Mouse (Mus musculus) gastrocnemius, adult 8-10 months (tissue): ENCODE measurements around the gene Dynll2. TPM values are rescaled to one million over a fixed set of nuclear protein-coding genes. Genes with fewer than 3 reads are reported as not detected.
"Not testable (repeated sequence)": the region's sequence is repeated elsewhere in the genome, so short reads cannot be mapped to it uniquely, and the experiment has no call there.

Experiments used
- DNase-seq, 2 experiments: peaks; one replicate each; pipeline ENCODE4 v3.0.0; 2022; ENCODE audit warnings: low spot score in 2 of 2
- total RNA-seq, 4 experiments: library from RNA; stranded (reverse); gene quantifications; 2 replicates each; pipeline ENCODE4 v1.2.4; 2022

Dynll2 gene
- total RNA-seq, 4 experiments from 2014 or later: 201 to 320 (median 253) TPM

DNA sequence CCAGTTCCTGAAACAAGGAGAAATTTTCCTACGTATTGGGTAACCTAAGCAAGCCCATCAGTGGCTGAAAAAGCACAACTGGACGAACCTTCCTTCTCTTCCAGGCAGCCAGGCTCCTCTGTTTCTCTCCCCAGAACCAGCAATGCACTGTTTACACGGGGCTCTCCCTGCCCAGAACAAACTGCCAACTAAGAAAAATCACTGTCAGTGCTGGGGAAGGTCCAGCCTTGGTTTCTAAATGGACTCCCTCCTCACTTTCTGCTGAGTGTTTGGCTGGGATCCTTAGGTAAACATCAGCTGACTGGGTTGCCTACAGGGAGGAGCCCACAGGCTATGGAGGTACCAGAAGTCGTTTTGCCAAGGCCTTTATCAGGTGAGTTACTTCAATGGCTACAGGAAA is 4.5 kb upstream of the Dynll2 start:
- no peak for DNase-seq

DNA sequence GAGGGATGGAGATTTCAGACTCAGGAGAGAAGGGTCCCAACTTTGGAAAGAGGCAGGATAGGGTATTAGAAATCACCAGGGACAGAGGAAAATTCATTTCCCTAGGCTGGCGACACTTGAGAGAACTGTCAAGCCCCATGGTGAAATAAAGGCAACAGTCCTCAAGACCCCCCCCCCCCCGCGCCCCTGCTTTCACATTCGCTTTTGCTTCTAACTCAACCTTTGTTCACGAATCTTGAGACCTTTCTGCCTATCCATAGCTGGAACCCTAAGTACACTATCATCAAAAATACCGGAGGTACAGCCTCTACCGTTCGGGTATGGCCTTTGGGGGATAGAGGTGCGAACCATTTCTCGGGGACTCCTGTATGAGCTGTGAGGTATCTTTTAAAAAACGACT is 528 bp upstream of the Dynll2 start:
- no peak for DNase-seq

DNA sequence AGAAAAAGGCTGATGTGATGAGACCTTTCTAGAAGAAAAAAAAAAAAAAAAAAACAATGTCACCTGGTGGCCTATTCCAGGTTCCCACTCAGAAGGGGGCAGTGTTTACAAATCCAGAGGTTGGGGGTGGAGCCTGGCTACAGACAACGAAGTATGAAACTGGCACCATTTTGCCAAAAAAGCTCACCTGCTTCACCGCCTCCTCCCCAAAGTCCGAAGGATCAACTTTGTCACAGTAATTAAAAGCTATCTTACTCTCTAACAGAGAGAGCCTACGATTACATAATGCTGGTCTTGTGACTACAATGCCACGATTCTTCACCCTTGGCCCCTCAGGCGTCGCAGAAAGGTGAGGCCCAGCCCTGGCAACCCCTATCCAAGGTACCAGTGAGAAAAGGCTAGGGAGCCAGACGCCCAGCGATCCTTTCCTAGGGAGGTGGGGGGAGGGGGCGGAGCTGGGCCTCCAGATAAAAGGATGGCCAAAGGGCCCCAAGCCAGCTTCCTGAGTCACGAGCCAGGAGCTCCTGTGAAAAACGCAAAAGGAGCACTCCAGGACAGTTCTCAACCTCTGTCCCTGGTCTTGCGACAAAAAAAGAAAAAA is 1.1 kb downstream of the Dynll2 start:
- peak in 1 of 2 experiments; percentile 52 for DNase-seq

GRCm38 (mm10) chr11:87985643-87986042 is 1.7 kb downstream of the Dynll2 start:
- no peak for DNase-seq

GRCm38 (mm10) chr11:87984571-87984970 is 2.8 kb downstream of the Dynll2 start:
- DNase-seq: no peak

DNA sequence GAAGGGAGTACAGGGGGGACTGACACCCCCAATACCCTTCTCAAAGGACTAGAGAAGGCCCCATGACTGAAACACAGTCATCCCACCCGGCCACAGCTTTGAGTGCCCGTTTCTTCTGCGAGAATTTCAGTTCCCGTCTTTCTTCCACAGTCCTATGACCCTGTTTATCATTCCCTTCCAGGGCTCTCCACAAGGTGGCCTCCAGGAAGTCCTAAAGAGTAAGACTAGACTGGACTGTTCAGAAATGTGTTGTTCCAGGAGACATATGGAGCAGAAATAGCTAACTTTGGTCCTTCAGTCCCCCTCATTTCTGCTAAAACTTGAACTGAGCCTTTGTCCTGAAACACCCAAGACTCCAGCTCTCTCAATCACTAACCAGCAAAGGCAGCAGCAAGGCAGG is 8.4 kb downstream of the Dynll2 start:
- no peak for DNase-seq

DNA sequence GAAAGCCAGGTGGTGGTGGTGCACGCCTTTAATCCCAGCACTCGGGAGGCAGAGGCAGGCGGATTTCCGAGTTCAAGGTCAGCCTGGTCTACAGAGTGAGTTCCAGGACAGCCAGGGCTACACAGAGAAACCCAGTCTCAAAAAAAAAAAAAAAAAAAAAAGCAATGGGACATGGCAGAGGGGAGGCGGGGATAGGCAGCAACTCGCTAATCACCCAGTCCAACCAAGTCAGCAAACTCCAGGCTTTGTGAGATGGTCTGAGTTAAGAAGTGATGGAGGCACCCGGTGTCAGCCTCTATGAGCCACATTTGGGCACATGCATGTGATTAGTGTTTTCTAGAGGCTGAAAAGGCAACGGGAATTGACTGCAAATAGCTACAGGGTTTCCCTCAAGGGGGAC is 10.3 kb downstream of the Dynll2 start:
- DNase-seq: not testable (repeated sequence)

DNA sequence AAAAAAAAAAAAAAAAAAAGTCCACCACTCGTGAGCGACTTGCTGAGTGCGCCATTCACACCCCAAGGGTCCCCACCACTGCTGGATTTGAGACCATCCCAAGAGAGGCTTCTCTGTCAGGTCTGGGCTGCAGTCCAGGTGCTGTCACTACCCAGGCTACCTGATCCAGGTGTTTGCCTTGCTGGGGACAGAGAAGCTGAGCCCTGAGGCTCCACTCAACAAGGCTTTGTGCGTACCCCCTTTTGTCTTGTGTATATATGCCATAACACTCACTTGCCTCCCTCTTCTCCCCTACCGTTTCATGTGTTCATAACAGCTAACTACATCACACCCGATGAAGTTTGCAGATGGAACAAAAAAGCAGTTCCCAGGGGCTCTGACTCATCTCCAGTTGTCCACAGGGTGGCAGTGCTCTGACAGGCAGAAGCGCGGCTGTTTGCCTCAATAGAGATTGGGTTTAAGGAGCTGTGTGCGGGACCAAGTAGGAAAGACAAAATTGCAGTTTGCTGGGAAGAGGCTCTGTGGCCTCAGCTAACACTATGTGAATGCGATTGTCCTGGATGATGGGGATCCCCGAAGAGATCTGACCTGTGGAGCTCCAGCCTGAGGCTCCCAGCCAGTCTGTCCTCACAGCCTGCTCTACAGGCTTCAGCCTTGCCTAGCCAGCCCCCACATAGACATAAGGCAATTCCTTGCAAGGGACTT is 12.7 kb downstream of the Dynll2 start:
- DNase-seq: peak in 1 of 2 experiments; percentile 38

GRCm38 (mm10) chr11:87973559-87974305 is 13.6 kb downstream of the Dynll2 start:
- DNase-seq: no peak

- no peak for DNase-seq
Measured at GRCm38 (mm10) chr11:87972829-87973228, 14.5 kb downstream of the Dynll2 start.

GRCm38 (mm10) chr11:87968356-87969122 is 18.8 kb downstream of the Dynll2 start:
- no peak for DNase-seq

DNA sequence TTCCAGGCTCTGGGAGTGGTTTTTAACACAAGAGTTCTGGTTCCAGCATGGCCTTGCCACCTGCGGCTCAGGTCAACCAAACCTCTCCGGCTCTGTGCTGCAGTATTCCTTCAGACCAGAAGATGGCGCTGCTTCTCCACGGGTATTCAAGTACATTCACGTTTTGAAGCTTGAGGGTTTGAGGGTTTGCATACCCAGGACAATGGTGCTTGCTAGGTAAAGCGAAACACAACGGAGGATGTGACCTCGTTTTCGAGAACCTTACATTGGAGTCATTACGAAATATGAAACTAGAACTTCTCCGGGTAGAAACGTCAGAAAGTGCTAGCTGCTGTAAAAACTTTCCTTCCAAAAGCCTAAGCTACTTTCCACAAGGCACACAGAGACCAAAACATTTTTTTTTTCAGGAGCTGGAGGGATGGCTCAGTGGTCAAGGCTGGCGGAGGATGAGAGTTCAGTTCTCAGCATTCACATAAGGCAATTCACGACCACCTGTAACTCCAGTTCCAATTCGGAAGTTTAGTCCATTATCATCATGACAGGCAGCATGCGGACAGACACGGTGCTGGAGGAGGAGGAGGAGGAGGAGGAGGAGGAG is 19.5 kb downstream of the Dynll2 start:
- peak; percentile 64 to 66 for DNase-seq

DNA sequence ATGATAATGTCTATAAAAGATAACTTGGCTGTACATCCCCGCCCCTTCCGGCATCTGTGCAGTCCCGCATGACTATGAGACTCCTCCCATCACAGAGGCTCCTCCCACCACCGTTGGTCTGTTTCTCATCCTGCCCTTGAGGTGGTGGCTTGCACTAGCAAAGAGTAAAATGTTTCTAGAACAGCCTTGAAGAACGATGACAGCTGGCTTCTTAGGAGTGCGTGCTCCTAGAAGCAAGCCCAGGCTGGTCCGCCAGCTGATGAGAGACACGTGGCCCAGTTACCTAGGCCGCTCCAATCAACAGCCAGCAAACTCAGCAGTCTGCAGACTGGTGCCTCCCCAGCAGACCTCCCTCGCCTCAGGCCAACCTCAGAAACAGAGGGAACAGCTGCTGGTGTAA is 21.1 kb downstream of the Dynll2 start:
- DNase-seq: peak in 1 of 2 experiments; percentile 30

GRCm38 (mm10) chr11:87965293-87965692 is 22.0 kb downstream of the Dynll2 start:
- no peak for DNase-seq

GRCm38 (mm10) chr11:87957066-87957465 is 30.3 kb downstream of the Dynll2 start:
- no peak for DNase-seq

DNA sequence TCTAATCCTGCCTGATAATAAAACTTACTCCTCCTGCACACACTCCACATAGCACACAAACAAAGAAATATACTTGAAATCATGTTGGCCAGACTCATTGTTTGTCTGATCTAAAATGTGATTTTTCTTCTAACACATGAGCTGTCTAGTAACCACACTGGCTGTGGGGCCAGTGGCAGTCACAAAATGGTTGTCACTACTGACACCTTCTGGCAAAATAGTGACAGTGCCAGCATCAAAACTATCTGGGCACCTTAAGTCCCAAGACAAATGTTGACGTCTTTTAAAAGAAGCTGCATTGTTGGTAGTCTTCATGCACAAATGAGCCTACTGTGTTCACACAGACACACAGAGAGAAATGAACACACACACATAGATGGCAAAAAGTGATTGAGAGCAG is 32.2 kb downstream of the Dynll2 start:
- no peak for DNase-seq

GRCm38 (mm10) chr11:87949990-87950389 is 37.3 kb downstream of the Dynll2 start:
- DNase-seq: no peak

DNA sequence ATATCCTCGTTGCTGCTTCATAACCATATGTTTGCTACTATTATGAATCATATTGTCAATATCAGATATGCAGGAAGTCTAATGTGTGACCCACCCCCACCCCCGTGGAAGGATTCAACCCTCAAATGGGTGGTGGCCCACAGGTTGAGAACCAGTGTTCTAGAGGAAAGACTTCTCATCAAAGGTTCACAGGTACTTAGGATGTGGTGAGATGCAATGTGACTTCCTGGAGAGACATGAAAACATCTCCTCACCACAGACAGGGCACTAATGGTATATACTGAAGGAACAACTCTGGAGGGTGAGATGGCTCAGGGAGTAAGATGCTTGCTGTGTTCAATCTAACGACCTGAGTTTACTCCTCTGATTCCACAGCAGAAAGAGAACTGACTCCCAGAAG is 51.9 kb downstream of the Dynll2 start:
- no peak for DNase-seq

GRCm38 (mm10) chr11:87933731-87934130 is 53.6 kb downstream of the Dynll2 start:
- no peak for DNase-seq

GRCm38 (mm10) chr11:87930348-87930747 is 57.0 kb downstream of the Dynll2 start:
- no peak for DNase-seq
